Mouse (Mus musculus): ENCODE measurements around the gene Glcci1. TPM values are rescaled to one million over a fixed set of nuclear protein-coding genes. Genes with fewer than 3 reads are reported as not detected.

Glcci1 gene
- polyA plus RNA-seq (2012; rRNA removed) = 12.9 and 15.7 TPM in 2 replicates

GRCm38 (mm10) chr6:8509551-8509950 is at the start of gene Glcci1:
TSS of gene Glcci1 (plus strand) at chr6:8509600.

